Mouse (Mus musculus) hindlimb bud, embryonic 11.5 days (tissue): ENCODE results near the gene Lgals9.

ENCODE experiments used
- DNase-seq: peaks from one replicate; pipeline ENCODE4 v3.0.0-alpha.2; 2012; ENCODE audit warnings: low read depth, low spot score; ENCODE audit errors: extremely low spot score

Gene Lgals9

DNA sequence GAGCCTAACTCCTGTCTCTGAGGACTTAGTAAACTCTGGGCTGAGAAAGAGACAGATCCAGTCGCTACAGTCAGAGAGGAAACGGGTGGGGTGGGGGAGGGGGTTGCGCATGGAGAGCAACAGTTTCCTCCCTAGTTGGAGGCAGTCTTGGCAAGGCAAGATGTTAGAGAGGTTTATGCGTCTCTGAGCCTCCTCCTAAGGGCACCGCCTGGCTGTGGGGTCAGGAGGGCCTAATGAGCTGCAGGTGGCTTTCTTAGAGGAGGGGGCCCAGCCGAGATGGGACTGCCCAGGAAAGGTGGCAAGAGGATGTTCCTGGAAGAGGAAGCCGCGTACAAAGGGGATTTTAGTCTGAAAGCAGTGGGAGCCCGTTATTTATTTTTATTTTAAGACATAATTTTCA, 60.6 kb downstream of the Lgals9 start:
- DNase-seq, result no peak

DNA sequence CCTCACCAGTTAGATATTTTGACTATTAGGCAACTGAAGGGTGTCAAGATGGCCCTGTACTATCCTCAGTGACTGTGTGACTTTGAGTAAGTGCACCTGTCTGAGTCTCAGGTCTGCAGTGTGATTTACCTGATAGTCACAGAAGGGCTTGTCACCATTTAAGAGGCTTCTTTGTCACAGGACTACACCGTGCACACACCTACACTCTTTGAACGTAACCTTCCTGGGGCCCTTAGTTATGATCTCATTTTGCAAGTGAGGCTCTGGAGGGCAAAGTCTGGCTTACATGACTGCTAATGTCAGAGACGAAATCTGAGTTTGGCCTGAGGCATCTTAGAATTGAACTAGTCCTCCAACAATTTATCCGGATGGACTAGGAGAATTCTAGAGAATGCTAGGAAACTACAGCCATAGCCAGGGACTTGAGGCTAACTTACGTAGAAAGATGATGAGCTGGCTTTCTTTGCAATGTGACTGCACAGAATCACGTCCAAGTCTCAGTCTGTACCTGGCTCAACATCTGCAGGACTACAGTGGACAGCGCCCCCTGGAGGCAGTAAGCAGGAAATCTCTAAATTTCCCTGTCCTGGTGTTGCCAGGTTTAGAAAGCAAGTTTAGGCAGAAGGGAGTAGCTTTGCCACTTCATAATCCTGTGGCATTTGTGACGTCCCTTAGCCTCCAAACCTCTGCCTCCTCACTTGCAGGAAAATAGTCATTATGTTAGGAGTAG, 61.9 kb downstream of the Lgals9 start:
- no peak for DNase-seq

DNA sequence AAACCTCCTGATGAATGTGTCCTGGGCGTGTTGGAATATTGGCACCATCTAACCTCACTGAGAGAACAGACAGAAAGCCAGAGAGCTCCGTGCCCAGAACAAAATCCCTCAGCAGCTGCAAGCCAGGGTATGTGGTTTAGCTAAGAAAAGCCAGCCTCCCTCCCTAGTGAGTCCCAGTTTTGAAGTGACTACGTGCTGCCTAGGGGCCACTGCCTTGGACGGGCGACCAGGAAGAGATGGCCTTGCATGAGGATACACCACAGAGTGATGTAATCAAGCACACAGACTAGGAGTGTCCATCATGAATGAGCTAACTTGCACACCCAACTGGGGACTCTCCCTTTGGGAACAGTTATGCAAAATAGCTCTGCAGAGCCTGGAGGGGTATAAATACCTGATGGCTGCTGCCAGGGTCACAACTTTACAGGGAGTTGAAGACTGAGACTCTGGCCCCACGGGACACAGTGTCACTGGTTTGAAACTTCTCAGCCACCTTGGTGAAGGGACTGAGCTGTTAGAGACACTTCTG, 64.3 kb downstream of the Lgals9 start, which contains the start of gene Nos2:
Nos2 (plus strand) TSS at position 377 of the 529 bp plus-strand sequence.
- DNase-seq, result no peak

DNA sequence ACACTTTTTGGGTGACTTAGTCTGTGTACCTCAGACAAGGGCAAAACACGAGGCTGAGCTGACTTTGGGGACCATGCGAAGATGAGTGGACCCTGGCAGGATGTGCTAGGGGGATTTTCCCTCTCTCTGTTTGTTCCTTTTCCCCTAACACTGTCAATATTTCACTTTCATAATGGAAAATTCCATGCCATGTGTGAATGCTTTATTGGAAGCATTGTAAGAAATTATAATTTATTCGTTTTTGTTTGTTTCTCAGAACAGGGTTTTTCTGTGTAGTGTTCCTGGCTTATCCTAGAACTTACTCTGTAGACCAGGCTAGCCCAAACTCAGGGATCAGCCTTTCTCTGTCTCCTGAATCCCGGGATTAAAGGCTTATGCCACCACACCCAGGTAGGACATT, 65.0 kb downstream of the Lgals9 start:
- DNase-seq, result no peak

DNA sequence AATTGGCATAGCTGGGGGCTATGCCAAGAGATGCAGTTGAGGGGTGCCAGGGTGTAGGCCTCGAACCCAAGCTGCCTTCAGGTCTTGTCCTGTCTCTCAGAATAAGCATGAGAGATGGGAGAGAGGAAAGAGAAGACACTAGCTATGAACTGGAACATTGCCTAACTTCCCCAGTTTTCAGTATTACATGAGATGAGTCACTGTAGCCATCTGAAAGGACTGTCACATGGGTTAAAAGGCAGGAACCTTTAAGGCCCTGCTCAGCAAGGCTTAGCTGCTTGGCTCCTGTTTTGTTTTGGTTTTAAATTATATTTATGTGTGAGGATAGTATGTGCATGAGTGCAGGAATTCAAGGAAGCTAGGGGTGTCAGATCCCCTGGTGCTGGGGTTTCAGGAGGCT, 68.3 kb downstream of the Lgals9 start:
- DNase-seq, result no peak

DNA sequence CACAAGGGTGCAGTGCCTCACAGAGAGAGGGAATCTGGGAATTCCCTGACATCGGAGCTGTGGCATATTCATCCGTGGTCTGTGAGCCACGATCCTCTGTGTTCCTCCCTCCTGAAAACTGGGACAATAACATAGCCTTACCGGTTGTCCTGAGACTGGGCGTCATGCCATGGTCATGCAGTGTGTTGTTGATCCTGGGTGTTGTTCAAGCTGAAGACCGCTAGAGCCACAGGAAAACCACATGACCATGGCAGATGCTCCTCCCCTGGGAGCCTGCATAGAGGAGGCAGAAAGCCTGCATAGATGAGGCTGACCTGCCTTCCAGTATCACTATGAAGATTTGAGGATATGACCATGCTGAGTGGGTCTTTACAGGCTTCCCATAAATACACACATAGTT, 69.3 kb downstream of the Lgals9 start:
- DNase-seq, result no peak
